Mouse (Mus musculus): ENCODE results near the gene Scube1. TPM values are rescaled to one million over a fixed set of nuclear protein-coding genes. Genes with fewer than 3 reads are reported as not detected.
A peak's percentile ranks its signal among the peaks of the same experiment; 100 is the strongest.

Gene Scube1
- polyA plus RNA-seq, 1 experiment from 2014 or later = 8.7 TPM

GRCm38 (mm10) chr15:83572132-83572531 is 152.7 kb downstream of the Scube1 start:
- 94% methylated on average over 4 of the region's 4 CpGs for WGBS
- no peak for ATAC-seq
- no peak overlapping the region for H3K4me2 ChIP-seq (ENCODE audit: low read length)
- no peaks in the 10 kb centered on the region for H3K27me3 ChIP-seq (ENCODE audit: control insufficient read depth, insufficient read depth, low read depth, low read length)
- H3K9ac ChIP-seq (ENCODE audit: low read depth, low read length) = no peak overlapping the region
- no peaks in the 10 kb centered on the region for H3K9me3 ChIP-seq (replicated peaks; ENCODE audit: control insufficient read depth, low read length, poor library complexity, severe bottlenecking)
- H3K4me3 ChIP-seq (ENCODE audit: low read depth, low read length) = no peak overlapping the region
- H3K36me3 ChIP-seq (ENCODE audit: control insufficient read depth, insufficient read depth, low read length) = peaks cover 19% of the 10 kb centered on the region
- H3K27ac ChIP-seq (ENCODE audit: low read length) = no peak overlapping the region
- no peaks in the 10 kb centered on the region for H3K4me1 ChIP-seq (ENCODE audit: control insufficient read depth, insufficient read depth, low read length)

- no peak for ATAC-seq
- Histone ChIP-seq H3K27me3 (ENCODE audit: control insufficient read depth, insufficient read depth, low read depth, low read length) (no peaks in the 10 kb centered on the region), H3K27ac (ENCODE audit: low read length) (no peak overlapping the region), H3K4me1 (ENCODE audit: control insufficient read depth, insufficient read depth, low read length) (no peaks in the 10 kb centered on the region), H3K36me3 (ENCODE audit: control insufficient read depth, insufficient read depth, low read length) (peaks cover 15% of the 10 kb centered on the region), H3K9me3 (replicated peaks; ENCODE audit: control insufficient read depth, low read length, poor library complexity, severe bottlenecking) (no peaks in the 10 kb centered on the region), H3K9ac (ENCODE audit: low read depth, low read length) (no peak overlapping the region), H3K4me3 (ENCODE audit: low read depth, low read length) (no peak overlapping the region), H3K4me2 (ENCODE audit: low read length) (no peak overlapping the region)
- WGBS = 91% methylated on average over 5 of the region's 5 CpGs
Measured at GRCm38 (mm10) chr15:83571636-83572035, 153.2 kb downstream of the Scube1 start.

GRCm38 (mm10) chr15:83570641-83571040 is 154.2 kb downstream of the Scube1 start:
- H3K27ac ChIP-seq (ENCODE audit: low read length) = no peak overlapping the region
- H3K27me3 ChIP-seq (ENCODE audit: control insufficient read depth, insufficient read depth, low read depth, low read length) = no peaks in the 10 kb centered on the region
- peaks cover 5% of the 10 kb centered on the region for H3K36me3 ChIP-seq (ENCODE audit: control insufficient read depth, insufficient read depth, low read length)
- H3K9me3 ChIP-seq (replicated peaks; ENCODE audit: control insufficient read depth, low read length, poor library complexity, severe bottlenecking) = no peaks in the 10 kb centered on the region
- no peak overlapping the region for H3K9ac ChIP-seq (ENCODE audit: low read depth, low read length)
- H3K4me3 ChIP-seq (ENCODE audit: low read depth, low read length) = no peak overlapping the region
- ATAC-seq = no peak
- WGBS = 70% methylated on average over 2 of the region's 2 CpGs
- H3K4me1 ChIP-seq (ENCODE audit: control insufficient read depth, insufficient read depth, low read length) = no peaks in the 10 kb centered on the region
- H3K4me2 ChIP-seq (ENCODE audit: low read length) = no peak overlapping the region

GRCm38 (mm10) chr15:83569682-83570081 is 155.1 kb downstream of the Scube1 start:
- Histone ChIP-seq H3K36me3 (ENCODE audit: control insufficient read depth, insufficient read depth, low read length) (no peaks in the 10 kb centered on the region), H3K27me3 (ENCODE audit: control insufficient read depth, insufficient read depth, low read depth, low read length) (peaks cover 4% of the 10 kb centered on the region), H3K9ac (ENCODE audit: low read depth, low read length) (no peak overlapping the region), H3K4me1 (ENCODE audit: control insufficient read depth, insufficient read depth, low read length) (no peaks in the 10 kb centered on the region), H3K4me3 (ENCODE audit: low read depth, low read length) (no peak overlapping the region), H3K4me2 (ENCODE audit: low read length) (no peak overlapping the region), H3K27ac (ENCODE audit: low read length) (no peak overlapping the region), H3K9me3 (replicated peaks; ENCODE audit: control insufficient read depth, low read length, poor library complexity, severe bottlenecking) (no peaks in the 10 kb centered on the region)
- ATAC-seq = no peak
- 59% methylated on average over 11 of the region's 11 CpGs for WGBS

GRCm38 (mm10) chr15:83568544-83568943 is 156.3 kb downstream of the Scube1 start:
- H3K9me3 ChIP-seq (replicated peaks; ENCODE audit: control insufficient read depth, low read length, poor library complexity, severe bottlenecking) = no peaks in the 10 kb centered on the region
- whole genome bisulfite sequencing = 95% methylated on average over 5 of the region's 5 CpGs
- H3K27me3 ChIP-seq (ENCODE audit: control insufficient read depth, insufficient read depth, low read depth, low read length) = peaks cover 12% of the 10 kb centered on the region
- H3K4me1 ChIP-seq (ENCODE audit: control insufficient read depth, insufficient read depth, low read length) = peaks cover 9% of the 10 kb centered on the region
- H3K9ac ChIP-seq (ENCODE audit: low read depth, low read length) = no peak overlapping the region
- no peak overlapping the region for H3K27ac ChIP-seq (ENCODE audit: low read length)
- no peaks in the 10 kb centered on the region for H3K36me3 ChIP-seq (ENCODE audit: control insufficient read depth, insufficient read depth, low read length)
- ATAC-seq = no peak
- H3K4me2 ChIP-seq (ENCODE audit: low read length) = no peak overlapping the region
- H3K4me3 ChIP-seq (ENCODE audit: low read depth, low read length) = no peak overlapping the region

- WGBS = 82% methylated on average over 3 of the region's 3 CpGs
- ATAC-seq = no peak
- Histone ChIP-seq H3K27ac (ENCODE audit: low read length) (no peak overlapping the region), H3K4me1 (ENCODE audit: control insufficient read depth, insufficient read depth, low read length) (peaks cover 13% of the 10 kb centered on the region), H3K36me3 (ENCODE audit: control insufficient read depth, insufficient read depth, low read length) (no peaks in the 10 kb centered on the region), H3K27me3 (ENCODE audit: control insufficient read depth, insufficient read depth, low read depth, low read length) (peaks cover 16% of the 10 kb centered on the region), H3K4me2 (ENCODE audit: low read length) (no peak overlapping the region), H3K9me3 (replicated peaks; ENCODE audit: control insufficient read depth, low read length, poor library complexity, severe bottlenecking) (no peaks in the 10 kb centered on the region), H3K9ac (ENCODE audit: low read depth, low read length) (no peak overlapping the region), H3K4me3 (ENCODE audit: low read depth, low read length) (no peak overlapping the region)
Measured at GRCm38 (mm10) chr15:83567728-83568127, 157.1 kb downstream of the Scube1 start.

- H3K4me3 ChIP-seq (ENCODE audit: low read depth, low read length) = no peak overlapping the region
- H3K27ac ChIP-seq (ENCODE audit: low read length) = no peak overlapping the region
- H3K9me3 ChIP-seq (replicated peaks; ENCODE audit: control insufficient read depth, low read length, poor library complexity, severe bottlenecking) = no peaks in the 10 kb centered on the region
- ATAC-seq = no peak
- H3K4me2 ChIP-seq (ENCODE audit: low read length) = no peak overlapping the region
- 78% methylated on average over 5 of the region's 5 CpGs for WGBS
- no peaks in the 10 kb centered on the region for H3K36me3 ChIP-seq (ENCODE audit: control insufficient read depth, insufficient read depth, low read length)
- peaks cover 16% of the 10 kb centered on the region for H3K27me3 ChIP-seq (ENCODE audit: control insufficient read depth, insufficient read depth, low read depth, low read length)
- H3K9ac ChIP-seq (ENCODE audit: low read depth, low read length) = no peak overlapping the region
- peaks cover 13% of the 10 kb centered on the region for H3K4me1 ChIP-seq (ENCODE audit: control insufficient read depth, insufficient read depth, low read length)
Measured at GRCm38 (mm10) chr15:83566006-83566405, 158.8 kb downstream of the Scube1 start.

- 82% methylated on average over 3 of the region's 3 CpGs for WGBS
Measured at GRCm38 (mm10) chr15:83565434-83565833, 159.4 kb downstream of the Scube1 start.

GRCm38 (mm10) chr15:83563857-83564651 is 160.8 kb downstream of the Scube1 start:
- ATAC-seq = no peak

More at GRCm38 (mm10) chr15:83565434-83565833, 159.4 kb downstream of the Scube1 start:
- Histone ChIP-seq H3K27ac (ENCODE audit: low read length) (no peak overlapping the region), H3K9ac (ENCODE audit: low read depth, low read length) (no peak overlapping the region), H3K4me2 (ENCODE audit: low read length) (no peak overlapping the region), H3K4me1 (ENCODE audit: control insufficient read depth, insufficient read depth, low read length) (peaks cover 13% of the 10 kb centered on the region), H3K27me3 (ENCODE audit: control insufficient read depth, insufficient read depth, low read depth, low read length) (peaks cover 16% of the 10 kb centered on the region), H3K36me3 (ENCODE audit: control insufficient read depth, insufficient read depth, low read length) (no peaks in the 10 kb centered on the region), H3K4me3 (ENCODE audit: low read depth, low read length) (no peak overlapping the region), H3K9me3 (replicated peaks; ENCODE audit: control insufficient read depth, low read length, poor library complexity, severe bottlenecking) (no peaks in the 10 kb centered on the region)
- ATAC-seq = no peak

More at GRCm38 (mm10) chr15:83563857-83564651, 160.8 kb downstream of the Scube1 start:
- Histone ChIP-seq H3K27me3 (ENCODE audit: control insufficient read depth, insufficient read depth, low read depth, low read length) (peaks cover 16% of the 10 kb centered on the region), H3K4me1 (ENCODE audit: control insufficient read depth, insufficient read depth, low read length) (peaks cover 13% of the 10 kb centered on the region), H3K4me3 (ENCODE audit: low read depth, low read length) (peak overlapping the region; percentile 13), H3K4me2 (ENCODE audit: low read length) (peak overlapping the region; percentile 52), H3K9ac (ENCODE audit: low read depth, low read length) (peak overlapping the region; percentile 53; the same call in 1 of the 2 replicates), H3K36me3 (ENCODE audit: control insufficient read depth, insufficient read depth, low read length) (no peaks in the 10 kb centered on the region), H3K27ac (ENCODE audit: low read length) (no peak overlapping the region), H3K9me3 (replicated peaks; ENCODE audit: control insufficient read depth, low read length, poor library complexity, severe bottlenecking) (no peaks in the 10 kb centered on the region)
- WGBS = 2% methylated on average over 27 of the region's 27 CpGs
